Mouse (Mus musculus) heart, postnatal 36 days (tissue): Measurements from ENCODE around the gene Irs1. TPM values are rescaled to one million over a fixed set of nuclear protein-coding genes. Genes with fewer than 3 reads are reported as not detected.

ENCODE experiments used
- DNase-seq, 2 experiments: peaks; one replicate each; pipeline ENCODE4 v3.0.0; 2021 to 2022
- intact Hi-C: fragments of 180-260 bp; cut with DNase I; formaldehyde crosslinking; loops from one replicate; pipeline ENCODE4 v1.15.1; 2025
- total RNA-seq, 2 experiments: library from RNA; stranded (reverse); gene quantifications; 2 replicates each; pipeline ENCODE4 v1.2.3; 2021

Irs1 gene
- total RNA-seq, 2 experiments from 2014 or later, result 36.6 to 41.5 TPM

- intact Hi-C loops, result loop anchor here (2.0 to 5.0 kb wide), 4 partner anchors 275 to 601 kb away; no protein-coding TSS in a partner anchor
- DNase-seq, result peak; percentile 47 to 68
These were observed 1.1 kb downstream of the Irs1 start for GRCm38 (mm10) chr1:82289990-82290681.

- DNase-seq, result peak in 1 of 2 experiments; percentile 23
- intact Hi-C loops, result loop anchor here (5.0 kb wide), 1 partner anchor 532 kb away; no protein-coding TSS in a partner anchor
These were observed 1.9 kb downstream of the Irs1 start for GRCm38 (mm10) chr1:82289116-82289989.

- DNase-seq, result peak in 1 of 2 experiments; percentile 35
- intact Hi-C loops, result loop anchor here (5.0 kb wide), 1 partner anchor 531 kb away; no protein-coding TSS in a partner anchor
These were observed 2.7 kb downstream of the Irs1 start for GRCm38 (mm10) chr1:82288421-82288990.

GRCm38 (mm10) chr1:82287776-82288325 lies 3.4 kb downstream of the Irs1 start:
- DNase-seq, result no peak
- intact Hi-C loops, result loop anchor here (5.0 kb wide), 1 partner anchor 531 kb away; no protein-coding TSS in a partner anchor

- peak; percentile 24 to 59 for DNase-seq
- intact Hi-C loops, result loop anchor here (5.0 kb wide), 1 partner anchor 530 kb away; no protein-coding TSS in a partner anchor
These were observed 4.0 kb downstream of the Irs1 start for GRCm38 (mm10) chr1:82287052-82287775.

DNA sequence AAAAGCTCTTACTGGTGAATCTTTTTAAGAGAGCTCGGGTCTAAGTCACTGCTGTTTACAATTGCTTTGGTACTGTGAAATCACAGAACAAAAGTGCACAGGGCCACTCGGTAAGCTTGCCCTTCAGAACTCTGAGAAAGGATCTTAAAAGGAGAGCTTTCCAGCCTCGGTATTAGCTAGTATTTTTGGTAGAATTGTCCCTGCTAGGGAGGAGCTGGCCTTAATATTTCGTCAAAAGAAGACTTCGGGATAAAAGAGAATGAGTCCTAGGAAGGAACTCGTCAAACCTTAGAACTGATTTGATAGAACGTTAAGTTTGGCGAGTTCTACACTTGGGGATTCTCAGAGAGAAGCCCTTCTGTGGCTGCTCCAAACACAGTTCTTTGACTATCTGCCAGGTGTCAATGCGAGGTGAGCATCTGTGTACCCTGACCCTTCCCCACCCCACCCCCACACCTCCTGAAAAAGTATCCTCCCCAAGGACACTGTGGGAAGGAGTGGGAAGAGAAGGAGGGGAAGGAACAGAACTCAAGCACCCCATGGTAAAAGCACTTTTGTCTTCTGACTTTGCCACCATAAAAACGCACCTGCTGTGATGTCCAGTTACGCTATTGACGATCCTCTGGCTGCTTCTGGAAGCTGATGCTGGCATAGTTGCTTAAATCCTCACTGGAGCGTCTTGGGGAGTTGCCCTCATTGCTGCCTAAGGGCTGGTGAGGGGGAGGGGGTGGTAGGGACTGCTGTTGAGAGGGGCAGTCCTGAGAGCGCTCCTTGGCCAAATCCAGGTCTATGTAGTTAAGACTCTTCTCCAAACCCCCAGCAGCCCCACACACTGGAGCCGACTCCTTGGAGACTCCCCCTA lies 4.8 kb downstream of the Irs1 start:
- intact Hi-C loops, result loop anchor here (5.0 kb wide), 1 partner anchor 529 kb away; no protein-coding TSS in a partner anchor
- peak in 1 of 2 experiments; percentile 40 for DNase-seq

DNA sequence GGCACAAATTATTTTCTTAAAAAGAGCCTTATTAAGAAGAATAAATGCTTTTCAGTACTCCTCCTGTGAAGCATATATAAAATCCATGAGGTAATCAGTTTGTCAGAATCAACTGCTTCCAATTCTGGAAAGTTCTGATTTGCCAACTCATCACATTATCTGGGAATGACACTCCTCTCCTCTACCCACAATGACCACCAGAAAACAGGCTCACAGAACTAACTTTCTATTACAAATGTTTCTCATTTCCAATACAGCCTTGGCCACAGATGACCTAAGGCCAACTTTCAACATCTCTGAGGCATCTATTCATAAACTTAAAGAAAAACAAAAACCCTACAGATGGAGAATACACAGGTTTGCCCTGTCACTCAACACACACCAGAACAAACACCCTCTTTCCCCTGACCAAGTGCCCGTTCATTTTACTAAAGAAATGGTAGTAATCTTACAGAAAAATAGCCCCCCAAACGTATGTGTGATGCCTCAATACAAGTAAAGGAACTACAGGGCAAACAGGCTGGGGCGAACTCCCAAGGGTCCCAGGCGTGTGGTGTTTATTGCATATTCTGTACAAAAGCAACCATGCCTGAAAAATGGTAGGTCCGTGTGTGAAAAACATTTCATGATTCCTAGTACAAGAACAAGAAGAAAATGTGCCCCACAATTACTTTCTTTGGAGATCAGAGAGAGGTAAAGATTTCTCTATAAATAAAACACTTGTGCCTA lies 5.6 kb downstream of the Irs1 start:
- intact Hi-C loops, result loop anchor here (2.0 to 5.0 kb wide), 3 partner anchors 43 to 528 kb away; no protein-coding TSS in a partner anchor
- DNase-seq, result no peak

- intact Hi-C loops, result loop anchor here (2.0 kb wide), 2 partner anchors 42 to 84 kb away; no protein-coding TSS in a partner anchor
- DNase-seq, result no peak
These were observed 6.8 kb downstream of the Irs1 start for GRCm38 (mm10) chr1:82284403-82284802.

- intact Hi-C loops, result loop anchor here (2.0 kb wide), 2 partner anchors 41 to 83 kb away; no protein-coding TSS in a partner anchor
- peak; percentile 23 to 68 for DNase-seq
These were observed 7.3 kb downstream of the Irs1 start for GRCm38 (mm10) chr1:82283901-82284301.

GRCm38 (mm10) chr1:82282992-82283611 lies 8.1 kb downstream of the Irs1 start:
- intact Hi-C loops, result no loop called here
- DNase-seq, result peak; percentile 85 to 91

DNA sequence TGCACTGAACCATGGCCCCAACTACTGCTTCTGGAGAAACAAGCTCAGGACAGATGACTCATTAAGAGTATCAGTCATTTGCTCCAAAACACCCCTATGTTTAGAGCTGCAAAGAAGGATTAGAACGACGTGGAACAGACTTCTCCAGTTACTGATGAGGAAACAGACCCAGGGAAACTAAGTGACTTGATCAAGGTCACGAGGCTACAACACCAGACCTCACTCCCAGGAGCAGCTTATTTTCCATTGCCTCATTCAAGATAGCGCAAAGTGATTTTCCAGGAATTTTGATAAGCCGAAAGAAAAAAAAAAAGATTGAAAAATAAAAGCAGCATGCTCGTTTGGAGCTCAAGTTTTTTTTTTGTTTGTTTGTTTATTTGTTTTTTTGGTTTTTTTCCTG lies 9.4 kb downstream of the Irs1 start:
- intact Hi-C loops, result no loop called here
- no peak for DNase-seq

- DNase-seq, result no peak
- intact Hi-C loops, result no loop called here
These were observed 11.4 kb downstream of the Irs1 start for GRCm38 (mm10) chr1:82279768-82280167.

GRCm38 (mm10) chr1:82274361-82274760 lies 16.9 kb downstream of the Irs1 start:
- intact Hi-C loops, result no loop called here
- no peak for DNase-seq

- intact Hi-C loops, result no loop called here
- no peak for DNase-seq
These were observed 17.7 kb downstream of the Irs1 start for GRCm38 (mm10) chr1:82273529-82273928.

DNA sequence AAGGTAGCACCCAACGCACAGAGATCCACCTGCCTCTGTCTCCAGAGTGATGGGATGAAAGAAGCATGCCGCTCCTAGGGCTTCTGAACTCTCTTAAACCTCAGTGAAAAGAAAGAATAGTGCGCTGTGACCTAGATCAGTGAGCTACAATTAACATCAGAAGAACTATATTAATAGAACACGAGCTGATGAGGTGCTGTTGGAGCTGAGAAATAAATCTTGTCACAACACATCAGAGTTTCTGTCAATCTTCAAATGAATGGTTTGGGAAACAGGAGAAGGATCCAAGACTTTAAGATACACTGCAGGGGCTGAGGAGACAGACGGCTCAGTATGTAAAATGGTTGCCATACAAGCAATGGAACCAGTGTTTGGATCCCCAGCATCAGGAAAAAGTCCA lies 19.0 kb downstream of the Irs1 start:
- intact Hi-C loops, result no loop called here
- no peak for DNase-seq

GRCm38 (mm10) chr1:82267547-82267946 lies 23.7 kb downstream of the Irs1 start:
- intact Hi-C loops, result no loop called here
- no peak for DNase-seq

- intact Hi-C loops, result no loop called here
- no peak for DNase-seq
These were observed 28.9 kb downstream of the Irs1 start for GRCm38 (mm10) chr1:82262331-82262730.

- intact Hi-C loops, result no loop called here
- no peak for DNase-seq
These were observed 29.6 kb downstream of the Irs1 start for GRCm38 (mm10) chr1:82261638-82262037.
